Mouse (Mus musculus) Patski (cell line): ENCODE measurements around the gene She. TPM values are rescaled to one million over a fixed set of nuclear protein-coding genes. Genes with fewer than 3 reads are reported as not detected.

Experiments
- ATAC-seq: fragments of 100-300 bp; one replicate; pipeline ENCODE4 v1.8.0; 2021
- CTCF ChIA-PET: fragments of 350-600 bp; sonication (Branson Sonifier 250); formaldehyde crosslinking; loops from one replicate; lab custom pipeline; 2022; ENCODE audit warnings: inconsistent platforms; lab: Charles Lee
- POLR2A ChIA-PET: fragments of 350-600 bp; sonication (Branson Sonifier 250); formaldehyde crosslinking; loops from one replicate; lab custom pipeline; 2022; ENCODE audit warnings: antibody characterized with exemption, inconsistent platforms; lab: Charles Lee
- DNase-seq: peaks from one replicate; pipeline ENCODE4 v3.0.0-alpha.2; 2011; ENCODE audit warnings: low read depth, low spot score
- H3K27me3 ChIP-seq: fragments of 371-371 bp; one replicate; pipeline ENCODE4 v1.5.1; 2021
- CTCF ChIP-seq: fragments of 100-300 bp; IDR thresholded peaks from one replicate; pipeline ENCODE4 v1.5.1; 2021
- in situ Hi-C: fragments of 300-500 bp; cut with MboI; formaldehyde crosslinking; loops from 3 replicates; pipeline ENCODE4 v1.11.1; 2018; ENCODE audit warnings: low pct_unique_long_range_greater_than_20kb, mixed read lengths
- polyA plus RNA-seq: library from polyadenylated mRNA; unstranded; gene quantifications from one replicate; pipeline ENCODE4 v1.2.3, GENCODE M21; 2021

Gene She
- polyA plus RNA-seq, 1 experiment from 2014 or later: 0.03 TPM

- no peak for TF ChIP-seq CTCF
- H3K27me3 ChIP-seq: no peaks in the 10 kb centered on the region
- ChIA-PET POLR2A (interaction anchor here (0.7 to 1.2 kb wide), 2 partner anchors 93 to 299 kb away, joined by 3 to 5 read pairs; no protein-coding TSS in a partner anchor), CTCF (interaction anchor here (0.7 to 2.1 kb wide), 6 partner anchors 10 to 92 kb away, joined by 3 to 8 read pairs (median 4); no protein-coding TSS in a partner anchor)
- ATAC-seq (no peak), DNase-seq (no peak)
- in situ Hi-C loops: no loop called here
These were observed 37.8 kb downstream of the She start for GRCm38 (mm10) chr3:89868956-89869355.

DNA sequence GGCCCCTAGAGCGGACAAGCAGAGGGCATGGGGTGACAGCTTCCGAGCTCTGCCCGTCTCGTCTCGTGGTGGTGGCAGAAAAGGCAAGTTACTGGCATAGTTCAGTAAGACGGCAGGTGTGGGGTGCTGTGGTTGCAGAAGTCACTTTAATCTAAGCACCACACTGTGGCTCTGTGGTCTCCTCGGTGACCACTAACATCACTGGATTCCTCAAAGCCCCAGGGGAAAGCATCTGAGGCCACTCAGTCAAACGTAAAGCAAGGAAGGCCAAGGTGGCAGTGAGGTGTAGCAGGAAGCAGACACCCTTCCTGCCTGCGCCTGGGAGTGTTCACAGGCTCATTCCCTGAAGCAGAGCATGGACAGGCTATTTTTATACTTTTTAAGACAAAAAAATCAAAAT is 38.4 kb downstream of the She start:
- no peak for DNase-seq
- ChIA-PET CTCF (interaction anchor here (0.7 to 2.1 kb wide), 2 partner anchors 10 to 84 kb away, joined by 4 to 8 read pairs; no protein-coding TSS in a partner anchor), POLR2A (interaction anchor here (1.2 kb wide), 1 partner anchor 93 kb away, joined by 3 read pairs; no protein-coding TSS in a partner anchor)
- no peaks in the 10 kb centered on the region for H3K27me3 ChIP-seq
- no peak for ATAC-seq
- in situ Hi-C loops: no loop called here
- TF ChIP-seq CTCF: no peak

- TF ChIP-seq CTCF: no peak
- no peaks in the 10 kb centered on the region for H3K27me3 ChIP-seq
- no peak for ATAC-seq
- ChIA-PET CTCF (interaction anchor here (1.0 to 1.1 kb wide), 2 partner anchors 8 to 9 kb away, joined by 3 read pairs; no protein-coding TSS in a partner anchor), POLR2A (no interaction called here)
- no peak for DNase-seq
- in situ Hi-C loops: no loop called here
These were observed 39.5 kb downstream of the She start for GRCm38 (mm10) chr3:89870472-89871271.

DNA sequence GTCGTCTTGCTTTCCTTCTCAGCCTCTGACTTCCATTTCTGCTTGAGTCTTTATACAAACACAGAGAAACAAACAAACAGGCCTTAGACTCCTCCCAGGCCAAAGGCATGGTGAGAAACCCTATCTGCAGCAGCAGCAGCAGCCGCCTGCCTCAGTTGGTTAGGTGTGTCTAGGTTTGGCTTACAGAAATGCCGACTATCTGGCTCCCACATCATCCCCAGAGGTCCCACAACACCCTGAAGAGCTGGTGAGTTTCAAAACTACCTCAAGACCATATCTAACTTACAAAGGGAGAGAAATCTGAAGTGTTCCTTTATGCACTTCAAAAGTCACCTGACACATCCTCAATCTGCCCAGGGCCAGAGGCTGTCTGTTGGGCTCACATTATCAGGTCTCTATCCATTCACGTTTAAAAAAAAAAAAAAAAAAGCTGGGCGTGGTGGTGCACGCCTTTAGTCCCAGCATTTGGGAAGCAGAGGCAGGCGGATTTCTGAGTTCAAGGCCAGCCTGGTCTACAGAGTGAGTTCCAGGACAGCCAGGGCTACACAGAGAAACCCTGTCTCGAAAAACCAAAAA is 40.3 kb downstream of the She start:
- DNase-seq (no peak), ATAC-seq (no peak)
- in situ Hi-C loops: no loop called here
- no peak for TF ChIP-seq CTCF
- H3K27me3 ChIP-seq: no peaks in the 10 kb centered on the region
- CTCF ChIA-PET: interaction anchor here (1.0 kb wide), 1 partner anchor 9 kb away, joined by 3 read pairs; no protein-coding TSS in a partner anchor
- POLR2A ChIA-PET: interaction anchor here (0.7 to 1.1 kb wide), 2 partner anchors 43 to 92 kb away, joined by 4 read pairs; no protein-coding TSS in a partner anchor

- ATAC-seq (peak; percentile 8), DNase-seq (no peak)
- CTCF ChIA-PET: no interaction called here
- no peak for TF ChIP-seq CTCF
- no peaks in the 10 kb centered on the region for H3K27me3 ChIP-seq
- POLR2A ChIA-PET: interaction anchor here (1.1 kb wide), 1 partner anchor 92 kb away, joined by 4 read pairs; no protein-coding TSS in a partner anchor
- in situ Hi-C loops: no loop called here
These were observed 41.0 kb downstream of the She start for GRCm38 (mm10) chr3:89872209-89872608.

DNA sequence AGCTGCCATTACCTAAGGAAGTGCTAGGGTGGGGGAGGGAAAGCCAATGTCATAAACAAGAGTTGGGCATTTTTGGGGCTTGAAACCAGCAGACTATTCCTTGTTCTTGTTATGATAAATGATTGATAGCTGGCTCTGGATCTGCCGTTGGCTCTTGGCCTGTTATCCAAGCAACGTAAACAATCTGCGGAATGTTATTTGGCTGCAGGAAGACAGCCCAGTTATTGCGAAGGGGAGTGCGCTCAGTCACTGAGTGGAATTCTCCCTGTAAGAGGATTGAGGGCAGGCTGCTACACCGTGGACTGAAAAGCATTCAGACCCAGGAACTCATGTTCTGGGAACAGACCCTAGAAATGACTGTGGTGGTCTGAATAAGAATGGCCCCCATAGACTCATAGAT is 41.5 kb downstream of the She start:
- ATAC-seq: no peak
- DNase-seq: no peak
- in situ Hi-C loops: no loop called here

GRCm38 (mm10) chr3:89874076-89874475 is 42.9 kb downstream of the She start:
- no peaks in the 10 kb centered on the region for H3K27me3 ChIP-seq
- ChIA-PET POLR2A (no interaction called here), CTCF (interaction anchor here (1.8 kb wide), 1 partner anchor 8 kb away, joined by 5 read pairs; no protein-coding TSS in a partner anchor)
- no peak for DNase-seq
- TF ChIP-seq CTCF: no peak
- in situ Hi-C loops: no loop called here
- ATAC-seq: no peak

More for the DNA sequence above, 41.5 kb downstream of the She start:
- TF ChIP-seq CTCF: no peak
- ChIA-PET CTCF (interaction anchor here (1.8 kb wide), 1 partner anchor 10 kb away, joined by 5 read pairs; no protein-coding TSS in a partner anchor), POLR2A (interaction anchor here (1.1 kb wide), 1 partner anchor 91 kb away, joined by 4 read pairs; no protein-coding TSS in a partner anchor)
- H3K27me3 ChIP-seq: no peaks in the 10 kb centered on the region

DNA sequence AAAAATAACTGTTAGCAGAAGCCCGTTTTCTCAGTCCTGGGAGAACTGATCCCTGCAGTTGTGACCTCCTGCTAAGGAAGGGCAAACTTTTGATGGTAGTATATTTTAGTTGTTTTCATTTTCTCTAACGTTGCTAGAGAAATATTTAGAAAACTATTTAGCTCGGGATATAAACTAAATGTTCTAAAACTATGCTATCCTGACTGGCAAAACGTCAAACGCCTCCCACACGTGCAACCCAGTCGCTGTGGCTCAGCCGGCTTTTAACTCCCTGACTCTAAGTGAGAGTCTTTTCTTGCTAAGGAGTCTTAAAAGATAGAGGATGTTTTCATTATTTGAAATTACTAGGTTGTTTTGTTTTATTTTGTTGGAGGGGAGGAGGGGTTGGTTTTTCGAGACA is 43.9 kb downstream of the She start:
- no peak for DNase-seq
- in situ Hi-C loops: no loop called here

GRCm38 (mm10) chr3:89875781-89876180 is 44.6 kb downstream of the She start:
- H3K27me3 ChIP-seq: no peaks in the 10 kb centered on the region
- no peak for DNase-seq
- no peak for ATAC-seq
- POLR2A ChIA-PET: no interaction called here
- CTCF ChIA-PET: interaction anchor here (1.6 to 2.6 kb wide), 2 partner anchors 10 to 14 kb away, joined by 5 to 8 read pairs; no protein-coding TSS in a partner anchor
- in situ Hi-C loops: no loop called here
- TF ChIP-seq CTCF: no peak

More for the DNA sequence above, 43.9 kb downstream of the She start:
- no peak for ATAC-seq
- ChIA-PET CTCF (no interaction called here), POLR2A (interaction anchor here (0.6 kb wide), 1 partner anchor 13 kb away, joined by 4 read pairs; no protein-coding TSS in a partner anchor)
- TF ChIP-seq CTCF: no peak
- no peaks in the 10 kb centered on the region for H3K27me3 ChIP-seq

GRCm38 (mm10) chr3:89876469-89876868 is 45.3 kb downstream of the She start:
- POLR2A ChIA-PET: interaction anchor here (0.6 to 0.8 kb wide), 3 partner anchors 14 to 19 kb away, joined by 3 read pairs; no protein-coding TSS in a partner anchor

More at GRCm38 (mm10) chr3:89876469-89876868, 45.3 kb downstream of the She start:
- TF ChIP-seq CTCF: no peak
- no peaks in the 10 kb centered on the region for H3K27me3 ChIP-seq
- DNase-seq (no peak), ATAC-seq (no peak)
- in situ Hi-C loops: no loop called here
- CTCF ChIA-PET: interaction anchor here (1.6 to 2.6 kb wide), 2 partner anchors 10 to 15 kb away, joined by 5 to 8 read pairs; no protein-coding TSS in a partner anchor
